Mouse (Mus musculus): ENCODE results near the gene Slc26a9.

The Slc26a9 gene

DNA sequence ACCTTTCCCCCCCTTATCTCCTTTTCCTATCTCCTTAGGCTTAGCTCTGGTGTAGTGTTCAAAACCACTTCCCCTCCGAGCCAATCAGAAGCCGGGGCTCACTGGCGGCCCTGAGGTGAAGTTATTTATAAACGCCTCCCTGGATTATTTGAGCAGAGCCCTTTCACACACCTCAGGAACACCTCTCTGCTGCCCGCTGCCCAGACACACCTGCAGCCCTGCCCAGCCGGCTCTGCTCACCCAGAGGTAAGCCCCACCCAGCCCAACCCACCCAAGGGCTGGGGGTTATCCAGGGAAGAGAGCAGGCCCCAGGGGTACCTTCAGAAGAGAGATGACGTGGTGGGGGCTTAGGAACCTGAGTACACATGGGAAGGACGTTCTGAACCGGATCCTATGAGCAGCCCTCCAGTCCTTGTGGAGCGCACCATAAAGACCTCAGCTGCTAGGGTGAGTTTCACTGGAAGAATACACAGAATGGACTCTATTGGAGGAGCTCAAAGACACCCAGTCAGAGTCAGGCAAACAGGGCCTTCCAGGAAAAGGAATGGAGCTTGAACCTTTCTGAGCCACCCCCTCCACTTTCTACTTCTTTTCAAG, at the start of gene Slc26a9:
Gene Slc26a9 (plus strand): TSS at position 155 of the 597 bp plus-strand sequence.
- DNase-seq (ENCODE audit: low spot score in 2 of 2): no peak

DNA sequence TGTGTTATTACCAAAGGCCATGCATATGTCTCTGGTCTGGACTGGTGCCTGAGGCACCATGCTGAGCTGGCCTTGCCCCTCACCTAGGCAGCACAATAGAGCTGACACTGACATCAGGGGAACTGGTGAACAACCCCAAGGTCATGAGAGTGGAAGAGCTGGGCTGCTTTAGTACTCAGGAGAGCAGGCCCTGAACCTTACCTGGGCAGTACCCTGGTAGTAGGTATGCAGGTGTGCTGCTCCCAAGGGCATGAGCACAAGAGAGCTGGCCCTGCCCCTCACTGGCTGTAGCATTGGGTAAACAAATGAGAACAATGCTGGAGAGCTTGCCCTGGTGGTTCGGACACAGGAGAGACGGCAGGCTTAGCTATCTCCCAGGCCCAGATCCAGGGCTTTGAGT, 48.5 kb upstream of the Slc26a9 start:
- no peak for DNase-seq (ENCODE audit: low spot score in 2 of 2)

DNA sequence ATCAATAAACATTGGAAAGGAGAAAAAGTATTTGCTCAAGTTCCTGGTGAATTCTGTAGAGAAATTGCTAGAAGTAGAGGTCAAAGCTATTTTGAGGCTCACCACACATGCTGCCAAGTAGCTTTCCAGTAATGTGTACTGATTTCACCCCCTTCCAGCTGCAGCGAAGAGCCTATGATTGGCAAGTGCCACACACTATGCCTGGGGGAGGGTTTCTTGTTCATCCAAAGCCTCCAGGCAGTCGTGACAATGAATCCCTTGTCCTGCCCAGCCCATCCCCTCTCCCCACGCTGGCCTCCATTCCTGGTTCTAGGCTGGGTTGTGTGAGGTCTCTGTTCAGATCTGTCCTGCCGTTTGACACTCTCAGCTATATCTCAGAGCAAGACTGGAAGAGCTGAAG, 47.5 kb upstream of the Slc26a9 start:
- DNase-seq (ENCODE audit: low spot score in 2 of 2): peak in 1 of 2 experiments; percentile 44

DNA sequence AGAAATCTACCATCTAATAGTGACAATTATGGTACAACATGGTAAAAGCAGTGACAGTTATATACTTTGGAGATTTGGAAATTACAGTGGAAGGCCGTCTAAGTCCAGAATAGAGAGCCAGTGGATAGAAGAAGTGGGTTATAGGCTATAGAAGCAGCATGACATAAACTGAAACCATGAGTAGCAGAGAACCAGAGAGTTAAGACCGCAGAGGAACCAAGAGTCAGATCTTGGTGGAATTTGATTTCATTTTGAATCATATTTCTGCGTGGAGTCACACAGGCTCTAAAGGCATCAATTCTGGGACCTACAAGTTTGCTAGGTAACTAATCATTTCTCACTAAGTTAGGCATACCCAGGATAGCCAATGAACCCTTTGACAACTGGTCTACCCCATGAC, 45.1 kb upstream of the Slc26a9 start:
- DNase-seq (ENCODE audit: low spot score in 2 of 2): no peak

DNA sequence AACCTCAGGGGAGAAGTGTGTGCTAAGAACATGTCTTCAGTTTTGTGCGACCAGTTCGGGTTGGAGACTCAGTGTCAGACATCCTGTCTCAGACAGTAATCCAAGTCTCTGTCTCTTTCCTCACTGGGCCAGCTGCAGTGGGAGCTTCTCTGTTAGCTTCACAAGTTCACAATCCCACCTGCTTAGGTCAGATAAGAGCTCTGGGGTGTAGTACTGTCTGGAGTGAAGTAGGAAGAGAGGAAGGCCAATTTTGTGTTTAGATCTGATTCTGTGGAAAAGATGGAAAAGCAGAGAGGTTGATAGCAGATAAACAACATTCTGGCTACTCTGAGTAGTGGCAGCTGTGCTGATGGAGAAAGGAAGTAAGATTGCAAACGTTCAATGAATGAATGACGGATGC, 44.2 kb upstream of the Slc26a9 start:
- no peak for DNase-seq (ENCODE audit: low spot score in 2 of 2)

DNA sequence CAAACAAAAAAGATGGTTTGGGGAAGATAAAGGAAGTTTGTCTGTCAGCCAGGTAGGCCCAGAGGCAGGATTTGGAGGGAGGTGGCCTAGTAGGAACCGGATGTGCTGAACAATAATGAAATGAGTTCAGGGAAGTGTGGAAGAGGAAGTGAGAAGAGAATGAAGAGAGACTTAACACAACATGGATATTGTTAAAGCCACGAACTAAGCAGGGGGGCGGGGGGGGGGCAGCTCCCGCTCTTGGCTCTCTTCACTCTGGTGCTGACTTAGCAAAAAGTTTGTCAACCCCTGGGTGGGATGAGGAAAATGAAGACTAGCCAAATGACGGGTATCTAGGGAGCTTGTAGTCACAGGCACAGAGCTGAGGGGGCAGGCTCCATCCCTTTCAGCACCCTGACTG, 43.4 kb upstream of the Slc26a9 start:
- DNase-seq (ENCODE audit: low spot score in 2 of 2): no peak

DNA sequence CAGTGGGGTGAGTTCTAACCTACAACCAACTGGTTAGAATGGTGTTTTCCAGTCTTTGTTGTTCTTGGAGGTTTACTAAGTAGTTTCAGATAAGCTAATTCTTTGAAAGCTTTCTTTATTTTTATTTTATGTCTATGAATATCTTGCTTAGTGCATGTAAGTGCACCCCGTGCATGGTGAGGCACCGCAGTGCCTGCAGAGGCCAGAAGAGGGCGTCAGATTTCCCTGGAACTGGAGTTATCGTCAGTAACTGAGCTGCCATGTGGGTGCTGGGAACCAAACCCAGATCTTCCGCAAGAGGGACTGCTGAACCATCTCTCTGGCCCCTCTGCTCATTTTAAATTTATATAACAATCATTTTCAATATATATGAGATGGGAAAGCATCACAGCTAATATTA, 42.4 kb upstream of the Slc26a9 start:
- DNase-seq (ENCODE audit: low spot score in 2 of 2): no peak

DNA sequence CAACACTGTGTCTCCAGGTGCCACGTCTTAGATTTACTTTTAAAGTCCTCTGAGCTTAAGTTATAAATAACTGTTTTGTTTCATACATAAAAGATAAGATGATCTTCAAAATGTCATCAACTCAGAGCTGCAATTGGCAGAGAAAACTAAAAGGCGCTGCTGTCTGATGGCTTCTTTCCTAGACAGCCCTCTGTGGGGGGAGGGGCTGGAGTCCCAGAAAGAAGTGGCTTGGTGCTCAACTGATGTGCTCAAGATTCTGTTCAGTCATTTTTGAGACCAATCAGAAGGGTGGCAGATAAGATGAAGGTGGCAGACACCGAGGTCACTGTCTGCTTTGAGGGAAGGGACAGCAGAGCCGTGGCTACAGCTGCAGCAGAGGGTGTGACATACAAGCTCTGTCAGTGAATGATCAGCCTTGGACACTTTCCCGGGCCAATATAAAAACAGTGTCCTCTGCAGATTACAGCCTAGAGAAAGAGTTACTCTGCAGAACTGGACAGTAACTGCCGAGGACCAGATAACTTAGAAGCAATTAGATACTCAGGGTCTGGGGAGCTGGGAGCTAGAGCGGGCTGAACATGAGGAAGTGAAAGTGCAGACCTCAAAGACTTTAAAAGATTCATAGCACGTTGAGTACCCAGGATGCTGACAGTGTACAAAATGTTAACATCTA, 41.6 kb upstream of the Slc26a9 start:
- peak in 1 of 2 experiments; percentile 50 for DNase-seq (ENCODE audit: low spot score in 2 of 2)

DNA sequence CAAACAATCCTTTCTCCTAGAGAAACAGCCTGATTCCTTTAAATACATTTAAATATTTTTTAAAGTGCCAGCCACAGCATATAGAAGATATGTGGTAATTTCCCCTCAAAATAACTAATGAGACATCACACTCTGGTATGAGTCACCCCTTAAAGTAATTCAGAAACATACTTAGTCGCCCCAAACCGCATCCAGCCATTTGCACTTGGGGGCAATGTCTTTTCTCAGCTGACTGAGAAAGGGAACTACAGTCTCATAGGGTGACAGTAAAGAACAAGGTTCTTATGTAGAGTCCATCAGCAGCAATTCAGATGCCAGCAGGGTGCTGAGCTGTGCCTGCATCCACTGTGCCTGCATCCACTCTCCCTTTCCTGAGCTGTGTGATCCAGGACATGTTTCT, 40.3 kb upstream of the Slc26a9 start:
- no peak for DNase-seq (ENCODE audit: low spot score in 2 of 2)

DNA sequence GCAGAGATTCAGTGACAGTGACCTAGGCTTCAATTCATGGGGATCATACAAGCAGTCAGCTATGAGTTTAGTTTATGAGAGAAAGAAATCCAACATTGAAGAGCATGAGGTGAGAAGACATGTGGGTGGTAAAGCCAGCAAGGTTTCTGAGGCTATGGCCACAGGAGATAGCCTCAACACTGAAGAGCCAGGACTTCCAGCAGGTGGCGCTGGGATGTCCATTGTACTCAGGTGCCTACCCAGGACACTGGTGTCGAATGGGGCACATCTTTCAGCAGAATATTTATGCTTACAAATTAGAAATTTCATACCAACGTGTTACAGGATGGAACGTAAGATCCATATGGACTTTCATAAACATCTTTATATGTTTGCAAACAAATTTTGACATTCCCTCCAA, 35.5 kb upstream of the Slc26a9 start:
- peak in 1 of 2 experiments; percentile 54 for DNase-seq (ENCODE audit: low spot score in 2 of 2)

DNA sequence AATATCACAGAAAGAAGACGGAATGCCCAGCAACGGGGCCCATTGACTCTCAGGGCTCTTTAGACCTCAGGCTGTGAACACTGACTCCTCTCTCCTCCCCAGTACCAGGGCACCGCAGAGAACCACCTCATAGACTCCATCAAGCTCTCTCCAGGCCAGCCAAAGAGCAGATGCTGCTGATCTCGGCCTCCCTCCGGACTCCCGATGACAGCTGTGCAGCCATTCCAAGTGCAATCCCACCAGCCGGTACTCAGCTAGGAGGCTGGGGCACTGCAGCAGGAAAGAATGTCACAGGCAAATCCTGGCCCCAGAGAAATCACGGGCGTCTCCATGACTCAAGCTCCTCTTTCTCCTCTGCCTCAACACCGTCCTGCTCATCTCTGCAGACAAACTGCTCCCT, 32.3 kb upstream of the Slc26a9 start:
- no peak for DNase-seq (ENCODE audit: low spot score in 2 of 2)

DNA sequence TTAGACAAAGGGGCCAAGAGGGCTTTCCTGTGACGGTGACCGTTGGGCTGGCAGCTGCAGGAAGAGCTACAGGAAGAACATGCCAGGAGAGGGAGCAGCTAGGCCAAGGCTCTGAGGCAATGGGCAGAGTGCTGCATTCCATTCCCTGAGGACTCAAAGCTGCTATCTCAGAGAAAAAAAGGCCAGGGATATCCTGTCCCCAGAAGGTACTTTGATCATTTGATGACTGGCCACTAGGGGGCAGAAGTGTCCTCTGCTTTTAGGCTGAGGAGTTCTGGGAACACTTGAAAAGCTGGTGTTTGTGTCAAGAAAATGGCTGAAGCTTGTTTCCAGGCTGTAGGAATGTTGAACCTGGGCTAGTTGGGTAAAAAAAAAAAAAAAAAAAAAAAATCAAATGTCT, 31.4 kb upstream of the Slc26a9 start:
- peak; percentile 84 to 93 for DNase-seq (ENCODE audit: low spot score in 2 of 2)

DNA sequence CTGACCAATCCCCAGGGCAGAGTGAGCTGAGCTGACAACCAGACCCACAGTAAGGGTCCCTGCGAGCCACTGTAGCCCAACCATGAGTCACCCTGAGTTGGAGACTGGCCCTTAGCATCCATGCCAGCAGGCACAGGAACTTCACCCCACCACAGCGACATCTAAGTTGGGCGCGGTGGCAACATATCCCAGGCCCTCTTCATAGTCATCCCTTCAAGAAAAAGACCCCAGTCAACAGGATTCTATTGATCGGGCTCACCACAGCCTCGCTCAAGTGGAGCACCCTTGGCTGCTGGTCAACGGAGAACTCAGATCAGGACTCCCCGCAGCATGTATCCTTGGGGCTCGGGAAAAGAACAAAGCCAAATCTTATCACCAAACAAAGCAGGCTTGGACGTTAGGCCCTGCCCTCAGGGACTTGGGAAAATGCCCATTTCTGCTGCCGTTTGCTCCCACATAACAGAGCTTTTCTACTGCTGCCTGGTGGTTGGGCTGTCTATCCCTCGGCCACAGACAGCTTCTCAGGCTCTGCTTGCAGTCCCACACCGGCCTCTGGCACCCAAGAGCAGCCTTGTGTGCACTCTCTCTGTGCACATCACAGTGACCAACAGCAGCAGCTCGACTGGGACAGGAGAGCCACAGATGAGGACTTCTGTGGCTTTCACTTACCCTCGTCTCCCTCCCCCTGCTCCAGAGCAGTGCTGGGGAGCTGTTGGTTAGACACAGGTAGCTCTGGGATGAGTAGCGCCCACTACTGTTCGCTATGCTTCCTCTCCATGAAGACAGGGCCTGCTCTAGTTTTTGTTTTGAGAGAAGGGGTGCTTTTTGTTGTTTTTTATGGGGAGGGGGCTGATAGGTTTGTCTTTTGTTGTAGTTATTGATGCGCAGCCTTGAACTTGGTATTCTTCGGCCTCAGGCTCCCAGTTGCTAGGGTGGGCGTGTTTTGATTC, 29.2 kb upstream of the Slc26a9 start:
- DNase-seq (ENCODE audit: low spot score in 2 of 2): no peak

DNA sequence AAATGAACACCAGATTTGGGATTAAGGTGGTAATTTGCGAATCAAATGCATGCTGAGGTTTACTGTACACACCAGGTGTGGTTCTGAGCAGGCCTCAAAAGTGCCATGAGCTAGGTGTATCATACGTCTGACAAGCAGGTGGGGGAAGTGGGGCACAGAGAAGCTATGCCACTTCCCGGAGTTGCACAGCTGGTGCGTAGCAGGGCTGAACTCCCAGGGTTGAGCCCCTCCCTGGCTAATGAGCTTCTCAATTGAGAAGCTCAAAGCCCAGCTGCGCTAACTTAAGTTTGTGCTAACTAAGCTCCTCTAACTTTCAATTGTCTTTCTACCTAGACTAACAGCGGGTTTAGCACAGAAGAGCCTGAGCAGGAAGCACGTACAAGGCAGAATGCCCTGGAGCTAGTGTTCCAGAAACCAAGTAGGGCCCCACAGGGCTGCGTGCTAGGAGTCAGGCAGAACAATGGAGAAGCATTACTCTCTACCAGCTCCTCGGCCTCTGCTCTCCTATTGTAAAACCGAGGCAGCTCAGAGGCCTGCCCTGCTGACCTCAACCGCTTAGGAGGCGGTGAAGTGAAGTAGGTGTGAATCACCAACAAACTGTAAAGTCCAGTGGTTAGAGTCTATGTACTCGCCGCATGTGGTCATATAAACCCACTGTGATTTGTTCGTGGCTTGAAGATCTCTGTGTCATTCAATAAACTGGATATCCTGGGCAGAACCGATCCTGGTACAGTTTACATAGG, 24.7 kb upstream of the Slc26a9 start:
- no peak for DNase-seq (ENCODE audit: low spot score in 2 of 2)

DNA sequence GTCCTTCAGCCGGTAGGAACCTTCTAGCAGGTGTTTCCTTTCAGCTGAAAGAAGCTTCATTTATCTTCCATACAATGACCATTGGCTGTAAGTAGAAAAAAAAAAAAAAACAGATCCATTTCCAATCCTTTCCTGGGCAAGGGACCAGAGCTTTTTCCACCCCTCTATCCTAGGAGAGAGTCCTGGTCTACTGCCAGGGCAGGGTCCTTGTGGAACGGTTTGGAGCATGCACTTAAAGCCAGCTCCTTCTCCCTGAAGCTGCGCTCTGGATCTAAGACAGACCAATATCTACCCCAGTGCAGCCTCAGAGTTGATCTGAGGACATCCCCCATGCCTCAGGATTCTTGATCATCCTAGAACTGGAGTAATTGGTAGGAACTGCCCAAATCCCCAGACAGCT, 21.8 kb upstream of the Slc26a9 start:
- DNase-seq (ENCODE audit: low spot score in 2 of 2): no peak

DNA sequence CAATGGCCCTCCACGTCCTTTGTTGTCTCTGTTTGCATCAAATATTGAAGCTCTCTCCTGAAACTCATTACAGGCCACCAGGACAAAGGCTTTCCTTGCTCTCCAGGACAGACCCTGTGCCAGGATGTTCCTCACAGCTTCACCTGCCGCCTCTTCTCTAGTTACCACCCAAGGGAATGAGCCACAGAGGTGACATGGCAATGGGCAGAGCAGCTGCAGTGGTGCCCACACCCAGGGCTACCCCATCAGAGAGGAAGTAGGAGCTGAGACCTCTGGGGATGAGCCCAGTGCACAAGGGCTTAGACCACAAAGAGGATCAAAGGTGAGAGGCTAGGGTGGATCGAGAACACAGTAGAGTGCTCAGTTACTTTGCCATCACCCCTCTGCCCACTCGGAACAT, 20.3 kb upstream of the Slc26a9 start:
- DNase-seq (ENCODE audit: low spot score in 2 of 2): no peak

DNA sequence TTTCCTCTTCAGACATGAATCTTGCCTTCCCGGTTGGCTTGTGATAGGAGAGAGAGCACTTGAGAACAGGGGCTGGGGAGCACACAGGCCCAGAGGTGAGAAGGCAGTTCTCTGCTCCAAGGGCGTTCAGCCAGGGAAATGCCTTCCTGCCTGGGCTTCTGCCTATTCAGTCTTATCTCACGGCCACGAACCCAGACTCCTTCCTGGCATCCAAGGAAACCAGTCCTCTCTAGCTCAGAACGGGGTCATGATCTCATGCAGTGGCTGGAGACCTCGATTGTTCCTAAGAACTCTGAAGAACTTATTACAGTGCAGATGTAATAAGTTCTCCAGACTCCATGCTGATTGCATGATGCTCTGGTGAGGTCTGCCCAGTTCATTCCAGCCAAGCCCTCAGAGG, 17.2 kb upstream of the Slc26a9 start:
- DNase-seq (ENCODE audit: low spot score in 2 of 2): no peak

DNA sequence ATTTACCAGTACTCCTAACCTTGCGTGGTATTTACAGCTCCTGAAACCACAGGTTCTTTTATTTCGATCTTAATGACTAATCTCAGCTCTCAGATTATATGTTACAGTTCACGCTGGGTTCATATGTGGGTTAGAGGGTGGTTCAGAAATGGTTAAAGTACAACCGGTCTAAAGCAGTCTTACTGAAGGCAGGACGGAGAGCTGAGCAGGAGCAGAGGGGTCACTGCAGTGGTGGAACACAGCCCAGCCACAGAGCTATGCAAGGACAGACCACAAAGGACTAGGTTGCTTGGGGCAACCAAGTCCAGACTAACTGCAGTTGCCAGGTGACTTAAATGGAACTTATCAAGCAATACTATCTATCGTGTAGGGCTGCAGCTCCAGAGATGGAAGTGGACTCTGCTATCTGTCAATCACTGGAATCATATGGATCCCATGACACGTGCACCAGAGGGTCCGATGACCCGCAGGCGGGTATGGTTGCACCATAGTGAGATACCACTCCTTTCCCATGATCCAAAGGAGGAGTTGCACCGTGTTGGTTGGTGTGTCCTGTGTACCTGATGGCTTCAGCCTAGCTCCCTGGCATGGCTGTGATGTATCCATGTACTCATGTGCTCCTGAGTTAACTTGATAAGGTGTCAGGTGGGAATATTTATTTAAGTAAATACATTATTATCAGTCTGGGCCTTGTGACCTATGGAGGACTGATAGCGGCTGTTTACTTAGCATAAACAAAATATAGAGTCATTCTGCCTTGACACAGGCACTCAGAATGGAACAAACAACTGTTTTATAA, 13.0 kb upstream of the Slc26a9 start:
- DNase-seq (ENCODE audit: low spot score in 2 of 2): no peak

DNA sequence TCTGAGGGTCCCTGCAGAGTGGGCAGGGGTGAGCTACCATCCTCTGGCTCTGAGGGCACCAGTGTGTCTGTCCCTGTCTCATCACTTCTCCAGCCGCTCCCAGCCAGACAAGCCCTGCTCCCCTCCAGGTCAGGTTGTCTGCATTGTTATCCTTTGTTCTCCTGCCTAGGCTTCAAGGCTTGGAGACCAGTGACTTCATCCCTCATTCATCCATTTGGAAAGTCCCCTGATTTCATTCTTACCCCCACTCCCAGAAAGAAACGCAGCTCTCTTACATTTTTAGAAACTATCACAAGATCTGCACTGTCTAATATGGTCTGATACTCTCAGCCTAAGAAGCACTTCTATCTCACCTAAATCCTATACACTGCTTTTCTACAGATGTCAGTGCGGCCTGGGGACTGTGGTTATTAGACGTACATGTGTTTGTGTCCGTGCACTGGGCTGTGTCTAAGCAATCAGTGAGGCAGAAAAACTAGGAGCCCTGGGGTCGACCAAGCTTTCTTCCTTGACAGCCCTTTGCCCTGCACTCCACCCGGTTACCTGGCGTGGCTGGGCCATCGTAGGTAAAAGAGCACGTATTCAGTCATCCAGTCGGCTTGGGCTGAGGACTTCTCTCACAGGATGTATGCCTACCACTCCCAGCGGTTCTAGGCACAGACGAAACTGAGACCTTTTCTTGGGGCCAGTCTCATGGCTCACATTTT, 10.2 kb upstream of the Slc26a9 start:
- DNase-seq (ENCODE audit: low spot score in 2 of 2): no peak

DNA sequence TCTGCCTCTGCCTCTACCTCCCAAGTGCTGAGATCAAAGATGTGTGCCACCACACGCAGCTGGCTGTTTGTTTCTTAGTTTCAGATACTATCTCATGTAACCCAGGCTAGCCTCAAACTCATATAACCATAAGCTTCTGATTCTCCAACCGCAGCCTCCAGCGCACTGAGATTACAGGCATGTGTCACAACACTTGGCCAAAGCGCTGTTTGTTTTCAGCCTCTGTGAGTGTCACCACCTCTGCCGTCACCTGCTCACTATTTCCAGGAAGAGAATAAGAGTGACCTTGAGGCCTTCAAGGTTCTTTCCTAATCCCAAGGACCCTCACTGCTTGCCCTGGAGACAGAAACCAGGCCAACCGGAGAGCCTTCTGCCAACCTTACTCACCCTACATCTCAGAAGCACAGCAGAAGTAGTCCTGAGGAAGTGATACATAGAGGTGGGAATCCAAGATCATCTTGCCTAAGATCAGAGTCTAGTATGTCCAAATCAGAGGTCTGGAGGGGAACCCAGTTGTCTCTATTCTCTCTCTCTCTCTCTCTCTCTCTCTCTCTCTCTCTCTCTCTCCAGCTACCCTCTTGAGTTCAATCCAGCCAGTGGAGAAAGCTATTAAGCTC, 9.1 kb upstream of the Slc26a9 start:
- DNase-seq (ENCODE audit: low spot score in 2 of 2): no peak

Measured in right cerebral cortex, postnatal 10 days (tissue).